Mouse (Mus musculus): ENCODE results near the gene Mprip. TPM values are rescaled to one million over a fixed set of nuclear protein-coding genes. Genes with fewer than 3 reads are reported as not detected.

Gene Mprip
- polyA plus RNA-seq, 1 experiment from 2014 or later = 27.8 TPM

DNA sequence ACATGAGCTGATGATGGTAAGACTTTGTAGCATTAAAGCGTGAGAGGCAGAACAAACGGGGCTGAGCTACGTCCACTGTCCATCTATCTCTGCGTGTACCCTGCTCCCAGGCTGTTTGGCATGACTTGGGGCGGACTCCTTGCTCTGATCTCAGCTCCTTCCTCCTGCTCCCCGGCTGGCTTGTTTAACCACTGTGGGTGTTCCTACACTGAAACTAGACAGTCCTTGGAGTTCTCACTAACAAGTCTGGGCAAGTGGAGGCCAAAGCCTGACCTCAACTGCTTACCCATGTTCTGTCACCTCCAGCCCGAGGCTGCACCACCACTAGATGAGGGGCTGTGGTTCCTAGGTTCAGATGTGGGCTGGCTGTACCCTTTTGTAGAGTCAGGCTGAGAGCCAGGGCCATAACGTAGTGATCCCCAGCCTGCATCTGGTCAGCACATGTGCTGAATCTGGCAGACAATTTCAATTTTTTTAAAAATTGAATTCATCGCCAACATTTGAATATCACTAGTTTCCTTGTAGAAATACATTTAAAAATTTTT lies 25.8 kb upstream of the Mprip start:
- WGBS = 72% methylated on average over 9 of the region's 9 CpGs
- ATAC-seq = no peak
- no peak overlapping the region for H3K4me3 ChIP-seq (ENCODE audit: low read depth, low read length)
- no peak overlapping the region for H3K4me2 ChIP-seq (replicated peaks; ENCODE audit: low read depth)
- H3K36me3 ChIP-seq (ENCODE audit: control insufficient read depth, insufficient read depth) = no peaks in the 10 kb centered on the region
- H3K27ac ChIP-seq (ENCODE audit: low read depth, low read length) = no peak overlapping the region
- no peak overlapping the region for H3K9ac ChIP-seq (ENCODE audit: low read depth, low read length)
- H3K27me3 ChIP-seq (replicated peaks; ENCODE audit: control insufficient read depth, insufficient read depth, low read length) = no peaks in the 10 kb centered on the region
- H3K9me3 ChIP-seq (ENCODE audit: control insufficient read depth) = no peaks in the 10 kb centered on the region
- no peaks in the 10 kb centered on the region for H3K4me1 ChIP-seq (replicated peaks; ENCODE audit: control insufficient read depth, insufficient read depth, low read length)
- TF ChIP-seq CTCF (IDR thresholded peaks at IDR 0.05; ENCODE audit: low read depth) = no peak

DNA sequence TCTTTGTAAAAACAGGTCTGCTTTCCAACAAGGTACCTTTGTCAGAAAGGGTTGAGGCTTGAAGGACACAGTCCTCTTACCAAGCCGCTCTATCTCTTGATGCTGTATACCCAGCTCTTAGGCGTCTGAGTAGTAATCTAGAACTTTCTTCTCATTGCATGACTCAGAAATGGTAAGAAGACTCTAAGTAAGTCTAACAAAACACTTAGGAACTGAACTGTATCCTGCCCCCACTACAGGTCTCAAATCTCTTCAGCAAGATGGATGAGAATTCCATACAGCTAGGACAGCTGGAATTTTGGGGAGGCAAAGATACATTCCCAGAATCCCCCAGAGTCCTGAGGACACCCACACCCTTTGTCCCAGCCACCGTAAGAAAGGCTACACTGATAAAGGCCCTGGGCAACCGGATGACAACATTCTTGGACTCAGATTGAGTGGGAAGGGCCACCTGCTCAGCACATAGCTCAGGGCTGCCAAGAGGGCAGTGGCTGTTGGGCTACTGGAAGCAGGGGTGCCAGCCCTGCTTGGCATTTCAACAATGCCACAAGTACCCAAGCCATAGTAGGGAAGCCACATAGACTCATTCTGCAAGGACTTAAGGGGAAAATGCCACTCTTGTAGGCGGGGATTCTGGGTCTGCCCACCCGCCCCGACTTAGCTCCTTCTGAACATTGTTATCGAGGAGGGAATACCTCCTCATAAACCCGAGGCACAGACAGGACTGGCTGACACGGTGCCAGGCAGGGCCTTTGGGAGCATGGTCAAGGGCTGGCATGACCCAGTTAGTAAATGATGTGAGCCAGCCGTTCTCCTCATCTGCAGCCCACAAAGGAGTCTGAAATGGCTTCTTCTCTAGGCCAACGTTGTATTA lies 25.0 kb upstream of the Mprip start:
- no peaks in the 10 kb centered on the region for H3K27me3 ChIP-seq (replicated peaks; ENCODE audit: control insufficient read depth, insufficient read depth, low read length)
- no peak overlapping the region for H3K9ac ChIP-seq (ENCODE audit: low read depth, low read length)
- no peak overlapping the region for H3K27ac ChIP-seq (ENCODE audit: low read depth, low read length)
- H3K36me3 ChIP-seq (ENCODE audit: control insufficient read depth, insufficient read depth) = no peaks in the 10 kb centered on the region
- TF ChIP-seq CTCF (IDR thresholded peaks at IDR 0.05; ENCODE audit: low read depth) = no peak
- no peaks in the 10 kb centered on the region for H3K4me1 ChIP-seq (replicated peaks; ENCODE audit: control insufficient read depth, insufficient read depth, low read length)
- no peak overlapping the region for H3K4me2 ChIP-seq (replicated peaks; ENCODE audit: low read depth)
- H3K9me3 ChIP-seq (ENCODE audit: control insufficient read depth) = no peaks in the 10 kb centered on the region
- ATAC-seq = no peak
- 74% methylated on average over 12 of the region's 12 CpGs for WGBS
- no peak overlapping the region for H3K4me3 ChIP-seq (ENCODE audit: low read depth, low read length)

DNA sequence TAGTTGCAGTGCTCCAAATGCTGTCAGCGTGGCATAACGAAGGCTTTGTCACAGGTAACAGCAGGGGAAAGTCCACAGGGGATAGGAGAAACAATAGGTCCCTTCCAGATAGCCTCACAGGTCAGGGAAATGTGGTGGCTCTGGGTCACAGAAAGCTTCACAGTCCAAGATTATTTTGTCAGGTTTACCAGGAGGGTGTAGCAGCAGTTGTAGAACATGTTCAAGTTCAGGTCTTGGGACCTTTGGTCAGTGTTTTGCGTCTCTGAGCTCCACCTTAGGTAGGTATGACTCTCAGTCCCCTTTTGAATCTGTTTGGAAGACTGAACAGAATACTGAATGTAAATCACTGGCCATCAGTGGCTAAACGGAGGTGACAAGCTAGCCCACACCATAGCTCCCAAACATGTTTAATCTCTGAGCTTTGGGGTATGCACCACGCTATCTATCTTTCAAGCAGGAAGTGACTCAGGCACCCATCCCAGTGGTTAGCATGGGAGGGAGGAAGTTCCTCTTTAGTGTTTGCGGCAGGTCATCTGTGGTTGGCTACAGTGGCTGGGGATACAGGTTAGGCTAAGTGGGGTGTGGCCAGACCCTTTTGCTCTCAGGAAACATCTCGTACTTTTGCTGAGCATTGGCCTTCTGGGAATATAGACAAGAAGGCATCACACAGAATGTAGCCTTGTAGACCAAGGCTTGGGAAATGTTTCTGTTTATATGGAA lies 24.2 kb upstream of the Mprip start:
- Histone ChIP-seq H3K4me1 (replicated peaks; ENCODE audit: control insufficient read depth, insufficient read depth, low read length) (no peaks in the 10 kb centered on the region), H3K36me3 (ENCODE audit: control insufficient read depth, insufficient read depth) (no peaks in the 10 kb centered on the region), H3K27ac (ENCODE audit: low read depth, low read length) (no peak overlapping the region), H3K9me3 (ENCODE audit: control insufficient read depth) (no peaks in the 10 kb centered on the region), H3K9ac (ENCODE audit: low read depth, low read length) (no peak overlapping the region), H3K4me2 (replicated peaks; ENCODE audit: low read depth) (no peak overlapping the region), H3K27me3 (replicated peaks; ENCODE audit: control insufficient read depth, insufficient read depth, low read length) (no peaks in the 10 kb centered on the region), H3K4me3 (ENCODE audit: low read depth, low read length) (no peak overlapping the region)
- ATAC-seq = no peak
- 55% methylated on average over 7 of the region's 7 CpGs for WGBS
- TF ChIP-seq CTCF (IDR thresholded peaks at IDR 0.05; ENCODE audit: low read depth) = no peak

DNA sequence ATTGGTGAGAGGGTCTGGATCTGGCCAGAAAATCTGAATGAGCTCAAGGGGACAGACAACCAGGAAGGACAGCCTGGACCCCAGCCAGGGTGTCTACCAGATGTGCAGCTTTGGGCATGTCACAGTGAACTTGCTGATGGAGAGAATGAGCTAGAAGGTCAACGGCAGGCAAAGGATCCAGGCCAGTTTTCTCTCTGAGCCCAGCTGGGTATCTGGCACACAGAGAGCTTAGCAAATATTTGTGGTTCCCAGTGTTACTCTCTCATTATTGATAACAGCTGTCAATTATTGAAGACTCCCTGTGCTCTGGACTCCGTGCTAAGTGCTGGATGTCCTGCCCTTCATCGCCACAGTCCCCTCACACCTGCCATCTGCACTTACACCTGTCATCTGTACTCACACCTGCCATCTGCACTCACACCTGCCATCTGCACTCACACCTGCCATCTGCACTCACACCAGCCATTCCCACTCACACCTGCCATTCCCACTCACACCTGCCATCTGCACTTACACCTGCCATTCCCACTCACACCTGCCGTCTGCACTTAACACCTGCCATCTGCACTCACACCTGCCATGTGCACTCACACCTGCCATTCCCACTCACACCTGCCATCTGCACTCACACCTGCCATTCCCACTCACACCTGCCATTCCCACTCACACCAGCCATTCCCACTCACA lies 21.0 kb upstream of the Mprip start:
- Histone ChIP-seq H3K27ac (ENCODE audit: low read depth, low read length) (no peak overlapping the region), H3K27me3 (replicated peaks; ENCODE audit: control insufficient read depth, insufficient read depth, low read length) (no peaks in the 10 kb centered on the region), H3K4me1 (replicated peaks; ENCODE audit: control insufficient read depth, insufficient read depth, low read length) (no peaks in the 10 kb centered on the region), H3K9me3 (ENCODE audit: control insufficient read depth) (no peaks in the 10 kb centered on the region), H3K4me3 (ENCODE audit: low read depth, low read length) (no peak overlapping the region), H3K9ac (ENCODE audit: low read depth, low read length) (no peak overlapping the region), H3K4me2 (replicated peaks; ENCODE audit: low read depth) (no peak overlapping the region), H3K36me3 (ENCODE audit: control insufficient read depth, insufficient read depth) (no peaks in the 10 kb centered on the region)
- no peak for TF ChIP-seq CTCF (IDR thresholded peaks at IDR 0.05; ENCODE audit: low read depth)
- ATAC-seq = no peak
- WGBS = 47% methylated on average over 4 of the region's 4 CpGs

DNA sequence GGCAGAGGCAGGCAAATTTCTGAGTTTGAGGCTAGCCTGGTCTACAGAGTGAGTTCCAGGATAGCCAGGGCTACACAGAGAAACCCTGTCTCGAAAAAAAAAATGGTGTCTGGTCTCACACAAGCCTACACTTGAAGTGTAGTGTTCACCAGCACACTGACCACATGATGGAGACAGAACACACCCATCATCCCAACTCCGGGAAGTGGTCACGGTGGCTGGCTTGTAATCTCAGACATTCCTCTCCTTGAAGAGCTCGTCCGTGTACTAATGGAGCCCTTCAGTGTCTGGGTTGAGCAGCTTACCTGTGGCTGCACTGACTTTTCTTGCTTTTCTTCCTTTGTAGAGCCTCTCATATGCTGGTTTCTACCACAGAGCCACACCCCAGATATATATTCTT lies 19.9 kb upstream of the Mprip start:
- WGBS = 80% methylated on average over 5 of the region's 5 CpGs
- ATAC-seq = no peak

DNA sequence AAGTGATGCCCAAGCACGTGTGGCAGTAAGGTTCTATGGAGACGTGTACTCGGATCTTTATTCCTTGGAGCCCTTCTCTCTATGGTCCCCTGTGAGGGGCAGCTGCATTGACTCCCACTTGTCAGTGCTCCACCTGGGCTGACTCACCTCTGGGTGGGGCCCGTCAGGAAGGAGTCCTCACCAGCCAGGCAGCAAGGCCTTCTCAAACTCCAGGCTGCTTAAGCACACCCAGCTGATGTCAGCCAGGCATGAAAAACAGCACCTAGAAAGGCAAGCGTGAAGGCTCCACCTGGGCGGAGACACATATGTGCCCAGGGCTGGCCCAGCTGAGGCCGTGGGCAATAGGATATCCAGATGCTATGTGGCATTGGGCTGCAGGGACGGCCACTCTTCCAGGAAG lies 18.7 kb upstream of the Mprip start:
- H3K4me1 ChIP-seq (replicated peaks; ENCODE audit: control insufficient read depth, insufficient read depth, low read length) = no peaks in the 10 kb centered on the region
- H3K9ac ChIP-seq (ENCODE audit: low read depth, low read length) = no peak overlapping the region
- no peaks in the 10 kb centered on the region for H3K9me3 ChIP-seq (ENCODE audit: control insufficient read depth)
- H3K27ac ChIP-seq (ENCODE audit: low read depth, low read length) = no peak overlapping the region
- 76% methylated on average over 8 of the region's 8 CpGs for WGBS
- no peaks in the 10 kb centered on the region for H3K27me3 ChIP-seq (replicated peaks; ENCODE audit: control insufficient read depth, insufficient read depth, low read length)
- TF ChIP-seq CTCF (IDR thresholded peaks at IDR 0.05; ENCODE audit: low read depth) = no peak
- no peak overlapping the region for H3K4me3 ChIP-seq (ENCODE audit: low read depth, low read length)
- no peak overlapping the region for H3K4me2 ChIP-seq (replicated peaks; ENCODE audit: low read depth)
- no peak for ATAC-seq
- no peaks in the 10 kb centered on the region for H3K36me3 ChIP-seq (ENCODE audit: control insufficient read depth, insufficient read depth)

More for the DNA sequence above, 19.9 kb upstream of the Mprip start:
- Histone ChIP-seq H3K27ac (ENCODE audit: low read depth, low read length) (no peak overlapping the region), H3K4me2 (replicated peaks; ENCODE audit: low read depth) (no peak overlapping the region), H3K9me3 (ENCODE audit: control insufficient read depth) (no peaks in the 10 kb centered on the region), H3K4me1 (replicated peaks; ENCODE audit: control insufficient read depth, insufficient read depth, low read length) (no peaks in the 10 kb centered on the region), H3K4me3 (ENCODE audit: low read depth, low read length) (no peak overlapping the region), H3K27me3 (replicated peaks; ENCODE audit: control insufficient read depth, insufficient read depth, low read length) (no peaks in the 10 kb centered on the region), H3K36me3 (ENCODE audit: control insufficient read depth, insufficient read depth) (no peaks in the 10 kb centered on the region), H3K9ac (ENCODE audit: low read depth, low read length) (no peak overlapping the region)
- peak; percentile 40 for TF ChIP-seq CTCF (IDR thresholded peaks at IDR 0.05; ENCODE audit: low read depth)
